Mouse (Mus musculus) lung, adult 2 months (tissue): Measurements from ENCODE around the gene Kctd21. TPM values are rescaled to one million over a fixed set of nuclear protein-coding genes. Genes with fewer than 3 reads are reported as not detected.

Experiments used
- DNase-seq: peaks from one replicate; pipeline ENCODE4 v3.0.0; 2022
- H3K4me1 ChIP-seq: fragments of 200-500 bp; 2 replicates; pipeline ENCODE4 v1.6.1; 2011; ENCODE audit warnings: low read length; ENCODE audit not compliant: control insufficient read depth, insufficient read depth
- H3K4me3 ChIP-seq: fragments of 200-500 bp; replicated peaks from 2 replicates; pipeline ENCODE3; 2011; ENCODE audit warnings: low read depth, mild to moderate bottlenecking, control low read depth, low read length; ENCODE audit errors: extremely low read depth
- CTCF ChIP-seq: fragments of 200-500 bp; IDR thresholded peaks from 2 replicates; pipeline ENCODE4 v1.5.1; 2011; ENCODE audit warnings: mild to moderate bottlenecking, low read length, control low read depth; ENCODE audit not compliant: insufficient read depth
- POLR2A ChIP-seq: fragments of 200-500 bp; IDR thresholded peaks from 2 replicates; pipeline ENCODE4 v1.6.1; 2011; ENCODE audit warnings: low read depth, mild to moderate bottlenecking, control low read depth, low read length, borderline replicate concordance; ENCODE audit errors: extremely low read depth
- WGBS: fragments of 180-500 bp; shearing (Covaris S2); methylation state at CpG from one replicate; pipeline ENCODE4 v1.1.7; 2018; 5-methylcytosine and 5-hydroxymethylcytosine counted together
- polyA plus RNA-seq: library from polyadenylated mRNA; depleted of rRNA; stranded (reverse); fragments of >200 nt; gene quantifications from 2 replicates; pipeline ENCODE4 v1.2.3, GENCODE M21; 2012

Kctd21 gene
- polyA plus RNA-seq, 1 experiment: 11.5 TPM

DNA sequence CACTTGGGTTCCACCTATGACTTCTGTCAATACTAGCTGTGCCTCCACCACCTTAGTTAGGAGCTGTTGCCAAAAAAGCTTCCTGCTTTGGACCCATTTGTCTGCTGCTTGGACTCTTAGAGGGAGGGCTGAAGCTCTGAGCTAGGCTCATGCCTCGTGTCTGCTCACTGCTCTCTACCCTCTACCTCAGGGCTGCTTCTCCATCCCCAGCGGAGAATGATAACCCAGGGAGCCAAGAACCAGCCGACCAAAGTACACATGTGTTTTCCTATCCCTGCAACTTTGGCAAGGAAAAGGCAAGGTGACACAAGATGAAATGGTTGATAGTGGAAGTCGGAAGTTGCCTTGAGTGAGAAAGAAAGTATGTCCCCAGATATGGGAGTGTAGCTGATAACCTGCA, 26.9 kb upstream of the Kctd21 start:
- DNase-seq: peak; percentile 0
- H3K4me1 ChIP-seq: no peaks in the 10 kb centered on the region
- 79% methylated on average over 4 of the region's 4 CpGs for WGBS
- TF ChIP-seq POLR2A: no peak
- TF ChIP-seq CTCF: no peak
- H3K4me3 ChIP-seq: no peak overlapping the region

DNA sequence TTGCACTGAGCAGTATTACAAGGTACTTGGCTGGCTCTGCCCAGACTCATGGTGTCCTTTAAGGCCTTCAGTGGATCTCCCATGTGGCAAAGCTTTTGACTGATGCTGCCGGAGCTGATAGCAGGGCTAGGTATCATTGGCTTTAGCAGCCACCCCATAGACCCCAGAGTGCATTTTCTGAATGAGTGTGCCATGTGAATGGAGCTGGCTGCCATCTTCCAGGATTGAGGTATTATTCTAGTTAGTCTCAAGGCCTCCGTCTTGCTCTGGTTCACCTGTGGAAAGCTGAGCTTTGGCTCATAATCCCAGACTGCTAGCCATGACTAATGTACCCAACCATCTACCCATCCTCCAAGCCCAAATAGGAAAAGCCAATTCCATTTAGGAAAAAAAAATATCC, 25.3 kb upstream of the Kctd21 start:
- WGBS: 98% methylated on average over 2 of the region's 2 CpGs
- TF ChIP-seq CTCF (no peak), POLR2A (no peak)

DNA sequence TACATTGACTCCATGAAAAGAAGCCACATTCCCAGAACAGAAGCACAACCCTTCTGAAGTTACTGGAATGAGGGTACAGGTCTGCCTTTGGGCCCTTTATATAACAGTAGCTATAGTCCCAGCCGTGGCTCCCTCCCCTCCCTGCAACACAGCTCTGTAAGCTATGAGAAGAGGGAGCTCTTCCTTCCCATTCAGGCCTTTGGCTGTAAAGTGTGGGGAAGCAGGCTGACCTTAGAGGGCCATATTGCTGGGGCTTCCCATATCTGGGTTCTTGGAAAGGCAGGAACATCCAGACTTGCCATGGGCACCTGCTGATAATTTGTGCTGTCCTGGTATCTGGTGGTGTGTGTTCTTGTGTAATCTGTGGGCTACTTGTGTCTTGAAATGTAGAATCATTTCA, 24.6 kb upstream of the Kctd21 start:
- 93% methylated on average over 1 of the region's 1 CpGs for WGBS
- no peaks in the 10 kb centered on the region for H3K4me1 ChIP-seq
- TF ChIP-seq CTCF: no peak
- no peak for DNase-seq
- H3K4me3 ChIP-seq: no peak overlapping the region

More for the DNA sequence above, 25.3 kb upstream of the Kctd21 start:
- Histone ChIP-seq H3K4me3 (no peak overlapping the region), H3K4me1 (no peaks in the 10 kb centered on the region)
- DNase-seq: no peak

DNA sequence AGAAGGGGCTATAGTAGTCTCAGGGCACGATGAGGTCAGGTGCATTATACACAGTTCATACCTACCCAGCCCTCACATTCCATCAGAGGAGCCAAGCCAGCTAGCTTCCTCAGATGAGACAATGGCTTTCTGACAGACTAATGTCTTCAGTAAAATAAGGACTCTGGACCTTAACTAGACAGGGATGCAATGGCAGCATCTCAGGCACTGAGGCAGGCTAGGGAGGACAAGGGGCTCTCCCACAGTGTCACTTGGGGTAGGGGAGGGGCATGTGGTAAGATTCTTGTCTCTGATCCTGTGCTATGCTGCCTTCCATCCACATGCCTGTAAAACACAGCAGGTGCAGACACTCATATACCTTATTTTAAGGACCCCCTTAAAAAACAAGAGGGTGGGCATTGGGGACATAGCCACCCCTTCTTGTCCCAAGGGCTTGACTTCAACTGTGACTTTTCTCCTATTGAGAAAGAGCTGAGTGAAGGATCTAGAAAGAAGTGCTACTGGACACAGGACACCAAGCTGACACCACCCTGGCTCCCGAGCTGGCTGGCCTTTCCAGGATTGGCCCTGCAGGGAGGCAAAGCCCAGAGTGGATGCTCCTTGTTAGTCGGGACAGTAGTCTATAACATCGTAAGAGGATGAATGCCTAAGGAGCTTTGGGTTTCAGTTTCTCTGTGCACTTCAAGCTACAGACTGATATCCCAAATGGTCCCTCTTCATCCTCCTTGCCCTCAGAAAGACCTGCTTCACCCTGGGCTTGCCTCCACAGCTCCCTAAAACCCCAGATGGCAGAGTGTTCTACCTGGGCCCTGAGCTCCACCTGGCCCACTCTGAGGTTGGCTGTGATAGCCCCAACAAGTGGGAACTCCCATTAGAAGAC, 22.4 kb upstream of the Kctd21 start:
- TF ChIP-seq CTCF (no peak), POLR2A (no peak)
- DNase-seq: no peak
- no peaks in the 10 kb centered on the region for H3K4me1 ChIP-seq
- H3K4me3 ChIP-seq: no peak overlapping the region
- WGBS: 85% methylated on average over 4 of the region's 4 CpGs

DNA sequence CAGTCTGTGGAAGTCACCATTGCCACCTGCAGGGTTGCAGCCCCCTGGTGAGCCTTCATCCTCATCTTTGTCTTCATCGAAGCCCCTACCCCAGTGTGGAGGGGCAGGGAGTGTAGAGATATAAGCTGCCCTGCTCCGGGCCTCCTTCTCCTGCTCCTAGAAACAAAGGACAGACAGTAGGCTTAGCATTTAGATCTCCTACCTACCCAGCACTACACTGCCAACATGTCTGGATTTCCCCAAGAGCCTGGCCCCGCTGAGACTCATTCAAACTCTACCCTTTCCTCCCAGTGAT, 21.8 kb upstream of the Kctd21 start:
- Histone ChIP-seq H3K4me1 (no peaks in the 10 kb centered on the region), H3K4me3 (no peak overlapping the region)
- WGBS: 90% methylated on average over 3 of the region's 3 CpGs
- DNase-seq: no peak
- no peak for TF ChIP-seq CTCF
- TF ChIP-seq POLR2A: no peak

GRCm38 (mm10) chr7:97311620-97312019, 20.5 kb upstream of the Kctd21 start:
- H3K4me3 ChIP-seq: no peak overlapping the region
- TF ChIP-seq POLR2A (no peak), CTCF (no peak)
- WGBS: 89% methylated on average over 14 of the region's 14 CpGs

GRCm38 (mm10) chr7:97312196-97312595, 19.9 kb upstream of the Kctd21 start:
- DNase-seq: no peak
- WGBS: 87% methylated on average over 17 of the region's 17 CpGs
- no peak for TF ChIP-seq CTCF
- Histone ChIP-seq H3K4me1 (no peaks in the 10 kb centered on the region), H3K4me3 (no peak overlapping the region)

More at GRCm38 (mm10) chr7:97311620-97312019, 20.5 kb upstream of the Kctd21 start:
- no peaks in the 10 kb centered on the region for H3K4me1 ChIP-seq
- no peak for DNase-seq

GRCm38 (mm10) chr7:97312856-97313255, 19.3 kb upstream of the Kctd21 start:
- H3K4me3 ChIP-seq: no peak overlapping the region
- DNase-seq: no peak
- WGBS: 83% methylated on average over 6 of the region's 6 CpGs

DNA sequence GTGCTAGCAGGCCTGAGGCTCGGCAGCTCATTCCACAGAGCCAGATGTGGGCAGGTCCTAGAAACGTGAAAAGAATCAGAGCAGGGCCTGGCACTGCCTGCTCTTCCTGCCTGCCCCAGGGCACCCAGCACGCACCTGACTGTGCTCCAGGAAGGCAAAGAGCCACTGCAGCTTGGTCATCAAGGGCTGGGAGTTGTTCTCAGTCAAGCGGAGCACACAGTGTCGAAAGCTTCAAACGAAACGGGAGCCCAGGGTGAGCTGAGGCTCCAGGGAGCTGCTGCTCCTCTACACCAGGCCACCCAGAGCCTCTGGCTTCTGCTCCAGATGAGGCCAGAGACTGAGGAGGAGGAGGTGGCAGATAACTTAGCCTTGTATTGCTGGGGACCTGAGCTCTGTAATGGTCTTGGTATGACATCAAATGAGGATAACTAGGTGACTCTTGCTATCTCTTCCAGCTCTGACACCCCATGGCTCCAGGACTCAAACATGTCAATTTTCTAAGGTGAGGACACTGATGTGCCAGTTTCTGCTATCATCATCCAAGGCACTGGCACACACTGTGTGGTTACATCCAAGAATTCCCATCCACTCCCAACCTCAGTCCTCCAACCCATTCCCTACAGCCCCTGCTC, 18.6 kb upstream of the Kctd21 start:
- Histone ChIP-seq H3K4me1 (no peaks in the 10 kb centered on the region), H3K4me3 (no peak overlapping the region)
- 70% methylated on average over 7 of the region's 7 CpGs for WGBS
- TF ChIP-seq POLR2A (no peak), CTCF (no peak)
- no peak for DNase-seq

More at GRCm38 (mm10) chr7:97312856-97313255, 19.3 kb upstream of the Kctd21 start:
- H3K4me1 ChIP-seq: no peaks in the 10 kb centered on the region
- no peak for TF ChIP-seq POLR2A
- no peak for TF ChIP-seq CTCF

DNA sequence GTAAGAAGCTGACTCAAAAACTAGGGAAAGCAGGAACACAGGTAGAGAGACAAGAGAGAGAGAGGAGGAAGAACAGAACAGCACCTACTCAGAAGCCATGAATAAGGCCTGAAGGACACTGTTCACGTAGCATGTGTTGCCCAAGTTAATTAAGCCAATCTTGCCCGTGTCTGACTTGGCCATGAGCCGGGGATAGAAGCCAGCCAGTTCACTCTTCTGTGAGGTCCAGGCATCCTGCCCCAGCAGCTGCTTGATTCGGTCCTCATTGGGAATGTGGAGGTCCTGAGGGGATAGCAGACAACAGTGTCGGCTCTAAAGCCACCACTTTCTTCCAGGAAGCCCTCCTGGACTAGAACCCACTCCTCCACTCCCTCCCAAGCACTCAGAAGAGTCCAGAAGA, 17.5 kb upstream of the Kctd21 start:
- TF ChIP-seq CTCF (no peak), POLR2A (no peak)
- WGBS: 79% methylated on average over 5 of the region's 5 CpGs
- no peak overlapping the region for H3K4me3 ChIP-seq
- DNase-seq: no peak
- no peaks in the 10 kb centered on the region for H3K4me1 ChIP-seq
